Mouse (Mus musculus): ENCODE results near the gene Prelid1. TPM values are rescaled to one million over a fixed set of nuclear protein-coding genes. Genes with fewer than 3 reads are reported as not detected.

Gene Prelid1
- total RNA-seq, 2 experiments from 2014 or later: 180 TPM

DNA sequence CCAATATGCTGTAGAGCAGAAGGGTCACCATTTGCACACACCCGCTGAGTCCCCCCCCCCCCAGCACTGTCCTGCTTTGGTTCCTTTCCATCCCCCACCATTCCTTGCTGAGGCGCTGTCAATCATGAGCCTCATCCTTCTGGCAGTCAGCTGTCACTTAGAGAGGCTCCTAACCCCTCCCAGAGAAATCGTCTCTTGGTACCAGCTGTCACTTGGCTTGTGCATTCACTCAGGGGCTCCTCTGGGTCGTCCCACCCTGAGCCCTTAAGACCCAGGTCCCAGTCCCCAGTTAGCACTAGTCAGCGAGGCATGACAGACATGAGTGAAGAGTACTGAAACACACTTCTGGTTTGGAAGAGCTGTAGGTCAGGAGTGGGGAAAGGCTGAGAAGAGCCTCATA is 51.4 kb downstream of the Prelid1 start:
- DNase-seq (ENCODE audit: extremely low spot score in 1 of 2, low spot score in 2 of 2): no peak
- intact Hi-C loops (cut with DNase I): no loop called here

GRCm38 (mm10) chr13:55374206-55374924 is 54.1 kb downstream of the Prelid1 start:
- no peak for DNase-seq (ENCODE audit: extremely low spot score in 1 of 2, low spot score in 2 of 2)
- intact Hi-C loops (cut with DNase I): no loop called here

Other genes with a start within 250 kb of the Prelid1 start
- 10 to 100 TPM; 14.9 to 15.4 TPM for gene Uimc1, start 220.2 kb upstream of the Prelid1 start, total RNA-seq (2021)
- gene Zfp346, start 215.2 kb upstream of the Prelid1 start, total RNA-seq (2021): 10 to 100 TPM; 42.5 to 42.9 TPM
- not detected for gene Gm17617, start 187.0 kb upstream of the Prelid1 start, total RNA-seq (2021)
- 1 to 10 TPM in 1 of 2 experiments, under 1 TPM in 1; 0.64 to 1.3 TPM for gene Fgfr4, start 167.9 kb upstream of the Prelid1 start, total RNA-seq (2021)
- gene Nsd1, start 110.7 kb upstream of the Prelid1 start, total RNA-seq (2021): 100 to 1,000 TPM; 141 to 149 TPM
- 10 to 100 TPM; 63.2 to 65.7 TPM for gene Rab24, start 1.4 kb downstream of the Prelid1 start, total RNA-seq (2021)
- gene Mxd3, start 9.3 kb downstream of the Prelid1 start, total RNA-seq (2021): 1 to 10 TPM; 2.2 to 2.4 TPM
- 10 to 100 TPM; 38.3 to 42.6 TPM for gene Lman2, start 42.3 kb downstream of the Prelid1 start, total RNA-seq (2021)
- gene Rgs14, start 49.2 kb downstream of the Prelid1 start, total RNA-seq (2021): 10 to 100 TPM; 19.3 to 20.6 TPM
- not detected for gene Slc34a1, start 77.7 kb downstream of the Prelid1 start, total RNA-seq (2021)
- gene Pfn3, start 94.7 kb downstream of the Prelid1 start, total RNA-seq (2021): under 1 TPM; 0.71 to 0.73 TPM
- gene F12, start 106.3 kb downstream of the Prelid1 start, total RNA-seq (2021): under 1 TPM; 0.58 to 0.87 TPM
- 10 to 100 TPM; 70.6 to 73.0 TPM for gene Grk6, start 124.6 kb downstream of the Prelid1 start, total RNA-seq (2021)
- 100 to 1,000 TPM in 1 of 2 experiments, 10 to 100 TPM in 1; 91.9 to 103 TPM for gene Prr7, start 143.8 kb downstream of the Prelid1 start, total RNA-seq (2021)
- gene Dbn1, start 167.6 kb downstream of the Prelid1 start, total RNA-seq (2021): 100 to 1,000 TPM; 350 to 366 TPM
- gene Pdlim7, start 193.2 kb downstream of the Prelid1 start, total RNA-seq (2021): 10 to 100 TPM; 60.1 to 61.4 TPM
- 1 to 10 TPM; 4.3 to 4.5 TPM for gene Dok3, start 208.8 kb downstream of the Prelid1 start, total RNA-seq (2021)
- gene Ddx41, start 216.2 kb downstream of the Prelid1 start, total RNA-seq (2021): 10 to 100 TPM; 42.0 to 43.4 TPM